Mouse (Mus musculus): ENCODE measurements around the gene Ssr2. TPM values are rescaled to one million over a fixed set of nuclear protein-coding genes. Genes with fewer than 3 reads are reported as not detected.

Ssr2 gene
- polyA plus RNA-seq, 1 experiment from 2014 or later, result 135 TPM

GRCm38 (mm10) chr3:88623346-88624135, 47.9 kb downstream of the Ssr2 start:
- peaks cover 21% of the 10 kb centered on the region; the same call in 1 of the 2 replicates for H3K36me3 ChIP-seq (replicated peaks)
- peak overlapping the region; percentile 98 for H3K27ac ChIP-seq
- WGBS, result 3% methylated on average over 15 of the region's 15 CpGs
- peak overlapping the region; percentile 91 for H3K4me2 ChIP-seq
- ATAC-seq (ENCODE audit: low FRiP score), result peak; percentile 5; the same call in 1 of the 2 replicates
- H3K27me3 ChIP-seq, result no peaks in the 10 kb centered on the region
- peak overlapping the region; percentile 99 for H3K9ac ChIP-seq
- peaks cover 50% of the 10 kb centered on the region for H3K4me1 ChIP-seq
- no peaks in the 10 kb centered on the region for H3K9me3 ChIP-seq
- peak overlapping the region; percentile 90 for H3K4me3 ChIP-seq (replicated peaks)

DNA sequence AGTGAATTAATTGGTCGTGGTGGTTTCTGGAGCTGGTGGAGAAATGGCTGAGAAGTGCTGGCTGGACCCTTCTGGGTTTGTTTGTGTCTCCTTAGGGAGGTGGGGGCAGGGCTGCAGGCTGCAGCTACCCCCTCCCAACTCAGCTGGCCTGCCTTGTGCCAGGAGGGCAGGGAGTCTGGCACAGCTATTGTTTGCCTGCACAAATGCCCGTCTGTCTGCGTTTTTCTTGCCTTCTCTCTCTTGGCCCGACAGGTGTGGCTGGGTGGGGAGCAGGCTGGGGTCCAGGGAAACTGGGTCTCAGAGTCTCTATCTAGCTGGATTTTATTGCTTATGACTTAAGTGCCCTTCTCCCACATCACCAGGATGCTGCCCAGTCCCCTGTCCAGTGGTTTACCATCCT, 48.6 kb downstream of the Ssr2 start:
- peak overlapping the region; percentile 99 for H3K9ac ChIP-seq
- peak overlapping the region; percentile 91 for H3K4me2 ChIP-seq
- peaks cover 50% of the 10 kb centered on the region for H3K4me1 ChIP-seq
- H3K27me3 ChIP-seq, result no peaks in the 10 kb centered on the region
- H3K4me3 ChIP-seq (replicated peaks), result peak overlapping the region; percentile 90
- peak overlapping the region; percentile 98 for H3K27ac ChIP-seq
- WGBS, result 20% methylated on average over 4 of the region's 4 CpGs
- no peak for ATAC-seq (ENCODE audit: low FRiP score)
- peaks cover 25% of the 10 kb centered on the region for H3K36me3 ChIP-seq (replicated peaks)
- H3K9me3 ChIP-seq, result no peaks in the 10 kb centered on the region

DNA sequence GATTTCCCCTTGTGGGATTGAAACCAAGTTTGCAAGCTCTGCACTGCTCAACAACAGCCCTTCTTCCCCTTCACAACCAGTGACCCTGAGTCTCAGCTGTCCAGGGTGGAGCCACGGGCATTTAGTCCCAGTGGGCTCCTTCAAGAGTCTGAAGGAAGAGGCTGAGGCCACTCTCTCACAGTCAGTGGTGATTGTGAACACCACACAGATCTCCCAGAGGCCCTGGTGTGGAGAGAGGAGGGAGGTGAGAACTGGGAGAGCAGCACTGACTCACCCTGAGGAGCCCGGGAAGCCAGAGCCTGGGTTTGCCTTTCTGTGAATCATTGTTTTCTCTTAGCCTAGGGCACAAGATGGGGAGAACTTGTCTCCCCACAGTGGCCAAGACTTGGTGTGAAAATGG, 49.3 kb downstream of the Ssr2 start:
- no peaks in the 10 kb centered on the region for H3K9me3 ChIP-seq
- whole genome bisulfite sequencing, result 64% methylated on average over 2 of the region's 2 CpGs
- no peaks in the 10 kb centered on the region for H3K27me3 ChIP-seq
- peaks cover 51% of the 10 kb centered on the region for H3K4me1 ChIP-seq
- peaks cover 31% of the 10 kb centered on the region for H3K36me3 ChIP-seq (replicated peaks)
- peak overlapping the region; percentile 99 for H3K9ac ChIP-seq
- H3K27ac ChIP-seq, result peak overlapping the region; percentile 98
- peak overlapping the region; percentile 90 for H3K4me3 ChIP-seq (replicated peaks)
- H3K4me2 ChIP-seq, result peak overlapping the region; percentile 91
- ATAC-seq (ENCODE audit: low FRiP score), result no peak

DNA sequence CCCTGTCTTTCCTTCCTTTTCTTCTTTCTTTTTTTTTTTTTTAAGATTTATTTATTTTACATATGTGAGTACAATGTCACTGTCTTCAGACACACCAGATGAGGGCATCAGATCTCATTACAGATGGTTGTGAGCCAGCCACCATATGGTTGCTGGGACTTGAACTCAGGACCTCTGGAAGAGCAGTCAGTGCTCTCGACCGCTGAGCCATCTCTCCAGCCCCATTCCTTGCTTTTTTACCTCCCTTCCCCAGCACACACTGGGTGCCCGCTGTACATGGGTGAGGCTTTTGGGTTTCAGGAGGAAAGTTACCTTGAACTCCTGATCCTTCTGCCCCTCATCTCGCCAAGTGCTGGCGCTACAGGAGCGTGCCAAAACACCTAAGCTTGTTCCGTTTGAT, 49.9 kb downstream of the Ssr2 start:
- Histone ChIP-seq H3K27ac (no peak overlapping the region), H3K4me2 (no peak overlapping the region), H3K9me3 (no peaks in the 10 kb centered on the region), H3K36me3 (replicated peaks) (peaks cover 37% of the 10 kb centered on the region), H3K4me3 (replicated peaks) (no peak overlapping the region), H3K27me3 (no peaks in the 10 kb centered on the region), H3K9ac (0 out of 2 replicates have a peak overlapping the region, but pooled peaks have one; percentile 1), H3K4me1 (peaks cover 48% of the 10 kb centered on the region)
- WGBS, result 91% methylated on average over 7 of the region's 7 CpGs
- ATAC-seq (ENCODE audit: low FRiP score), result no peak

GRCm38 (mm10) chr3:88626316-88626715, 50.6 kb downstream of the Ssr2 start:
- no peaks in the 10 kb centered on the region for H3K9me3 ChIP-seq
- H3K27me3 ChIP-seq, result no peaks in the 10 kb centered on the region
- 0 out of 2 replicates have a peak overlapping the region, but pooled peaks have one; percentile 30 for H3K9ac ChIP-seq
- H3K36me3 ChIP-seq (replicated peaks), result peaks cover 45% of the 10 kb centered on the region
- peak overlapping the region; percentile 32; the same call in 1 of the 2 replicates for H3K27ac ChIP-seq
- 83% methylated on average over 7 of the region's 7 CpGs for WGBS
- ATAC-seq (ENCODE audit: low FRiP score), result no peak
- 0 out of 2 replicates have a peak overlapping the region, but pooled peaks have one; percentile 3 for H3K4me3 ChIP-seq (replicated peaks)
- H3K4me1 ChIP-seq, result peaks cover 44% of the 10 kb centered on the region
- 0 out of 2 replicates have a peak overlapping the region, but pooled peaks have one; percentile 8 for H3K4me2 ChIP-seq

DNA sequence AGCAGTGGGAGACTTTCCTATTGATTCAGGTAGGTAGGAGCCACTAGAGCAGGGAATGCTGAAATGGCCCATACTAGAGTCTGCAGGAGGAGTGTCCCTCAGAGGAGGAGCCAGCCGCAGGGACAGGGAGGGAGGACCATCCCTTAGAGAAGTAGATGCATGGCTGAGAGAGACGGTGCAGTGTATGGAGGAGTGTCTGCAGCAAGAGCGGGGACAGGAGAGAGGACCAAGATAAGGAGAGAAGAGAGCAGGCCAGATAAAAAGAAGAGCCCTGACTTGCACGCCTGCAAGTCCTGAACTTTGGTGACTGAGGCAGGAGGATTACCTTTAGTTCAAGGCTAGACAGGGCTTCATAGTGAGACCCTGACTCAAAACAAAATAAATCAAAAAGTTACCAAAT, 51.4 kb downstream of the Ssr2 start:
- ATAC-seq (ENCODE audit: low FRiP score), result no peak
- H3K4me3 ChIP-seq (replicated peaks), result no peak overlapping the region
- no peaks in the 10 kb centered on the region for H3K9me3 ChIP-seq
- WGBS, result 77% methylated on average over 4 of the region's 4 CpGs
- peaks cover 44% of the 10 kb centered on the region for H3K4me1 ChIP-seq
- no peak overlapping the region for H3K27ac ChIP-seq
- no peak overlapping the region; the same call in 1 of the 2 replicates for H3K9ac ChIP-seq
- H3K36me3 ChIP-seq (replicated peaks), result peaks cover 53% of the 10 kb centered on the region
- no peak overlapping the region for H3K4me2 ChIP-seq
- H3K27me3 ChIP-seq, result no peaks in the 10 kb centered on the region

DNA sequence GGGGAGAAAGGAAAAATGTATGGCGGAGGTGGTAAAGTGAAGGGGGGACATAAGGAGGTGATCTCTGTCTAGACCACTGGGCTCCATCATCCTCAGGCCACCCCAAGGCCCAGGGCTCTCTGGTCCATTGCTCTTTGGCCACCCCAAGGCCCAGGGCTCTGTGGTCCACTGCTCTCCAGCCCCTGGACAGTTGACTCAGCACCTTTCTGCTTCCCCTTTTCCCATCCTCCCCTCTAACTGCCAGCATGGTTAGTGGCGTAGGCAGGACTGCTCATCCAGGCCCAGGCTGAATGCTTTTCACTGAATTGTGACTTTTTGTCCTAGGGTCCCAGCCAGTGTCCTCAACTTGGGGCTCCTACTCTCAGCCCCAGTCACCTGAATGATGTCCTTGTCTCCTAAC, 51.9 kb downstream of the Ssr2 start:
- 93% methylated on average over 2 of the region's 2 CpGs for WGBS

DNA sequence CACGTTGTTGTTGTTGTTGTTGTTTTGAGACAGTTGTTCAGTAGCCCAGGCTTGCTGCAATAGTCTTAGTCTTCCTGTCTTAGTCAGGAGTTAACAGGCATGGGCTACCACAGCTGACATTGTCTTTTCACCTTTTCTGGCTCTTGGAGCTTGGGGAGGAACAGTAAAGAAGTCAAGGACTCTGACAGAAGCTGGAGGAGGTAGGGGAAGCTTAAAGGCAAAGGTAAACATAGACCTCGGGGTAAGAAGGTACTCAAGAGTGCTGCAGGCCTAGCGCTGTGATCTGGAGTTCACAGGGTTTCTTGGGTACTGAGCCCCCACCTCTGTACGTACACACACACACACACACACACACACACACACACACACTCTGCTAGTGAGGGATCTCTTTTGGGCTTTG, 53.1 kb downstream of the Ssr2 start:
- peaks cover 40% of the 10 kb centered on the region for H3K4me1 ChIP-seq
- no peak overlapping the region for H3K4me3 ChIP-seq (replicated peaks)
- 81% methylated on average over 4 of the region's 4 CpGs for WGBS
- no peak for ATAC-seq (ENCODE audit: low FRiP score)
- no peak overlapping the region for H3K9ac ChIP-seq
- H3K4me2 ChIP-seq, result no peak overlapping the region
- H3K9me3 ChIP-seq, result no peaks in the 10 kb centered on the region
- H3K27me3 ChIP-seq, result no peaks in the 10 kb centered on the region
- H3K36me3 ChIP-seq (replicated peaks), result peaks cover 70% of the 10 kb centered on the region
- H3K27ac ChIP-seq, result no peak overlapping the region

More for the DNA sequence above, 51.9 kb downstream of the Ssr2 start:
- Histone ChIP-seq H3K4me2 (no peak overlapping the region), H3K36me3 (replicated peaks) (peaks cover 57% of the 10 kb centered on the region), H3K9ac (no peak overlapping the region; the same call in 1 of the 2 replicates), H3K27ac (no peak overlapping the region), H3K9me3 (no peaks in the 10 kb centered on the region), H3K4me3 (replicated peaks) (no peak overlapping the region), H3K27me3 (no peaks in the 10 kb centered on the region), H3K4me1 (peaks cover 44% of the 10 kb centered on the region)
- no peak for ATAC-seq (ENCODE audit: low FRiP score)

DNA sequence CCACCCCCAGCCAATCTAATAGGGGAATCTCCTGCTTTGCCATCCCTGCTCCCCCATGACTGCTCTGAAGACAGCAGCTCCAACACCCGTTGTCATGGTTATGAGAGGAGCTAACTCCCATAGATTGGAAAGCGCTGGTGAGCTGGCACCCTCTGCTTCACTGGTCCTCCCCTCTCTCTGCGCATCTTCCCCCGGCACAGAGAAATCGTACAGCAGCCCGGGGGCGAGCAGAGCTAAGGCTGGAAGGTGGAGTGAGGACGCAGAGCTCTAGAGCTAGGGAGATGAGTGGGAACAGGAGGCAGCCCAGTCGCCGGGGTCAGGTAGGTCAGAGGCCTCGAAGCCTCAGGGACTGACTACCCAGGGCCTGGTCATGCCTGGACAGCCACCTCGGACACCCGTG, 53.6 kb downstream of the Ssr2 start:
- WGBS, result 80% methylated on average over 13 of the region's 13 CpGs
- peaks cover 74% of the 10 kb centered on the region for H3K36me3 ChIP-seq (replicated peaks)
- no peak for ATAC-seq (ENCODE audit: low FRiP score)
- H3K27ac ChIP-seq, result 0 out of 2 replicates have a peak overlapping the region, but pooled peaks have one; percentile 1
- peaks cover 35% of the 10 kb centered on the region for H3K4me1 ChIP-seq
- no peaks in the 10 kb centered on the region for H3K9me3 ChIP-seq
- no peak overlapping the region for H3K4me2 ChIP-seq
- no peak overlapping the region for H3K4me3 ChIP-seq (replicated peaks)
- H3K9ac ChIP-seq, result no peak overlapping the region
- H3K27me3 ChIP-seq, result no peaks in the 10 kb centered on the region

- no peaks in the 10 kb centered on the region for H3K9me3 ChIP-seq
- ATAC-seq (ENCODE audit: low FRiP score), result no peak
- no peak overlapping the region for H3K27ac ChIP-seq
- no peak overlapping the region for H3K4me3 ChIP-seq (replicated peaks)
- H3K4me2 ChIP-seq, result no peak overlapping the region
- no peaks in the 10 kb centered on the region for H3K27me3 ChIP-seq
- peaks cover 27% of the 10 kb centered on the region for H3K4me1 ChIP-seq
- peaks cover 78% of the 10 kb centered on the region for H3K36me3 ChIP-seq (replicated peaks)
- H3K9ac ChIP-seq, result no peak overlapping the region
- 81% methylated on average over 9 of the region's 9 CpGs for WGBS
Observed at GRCm38 (mm10) chr3:88630018-88630417, 54.3 kb downstream of the Ssr2 start.

GRCm38 (mm10) chr3:88630849-88631341, 55.2 kb downstream of the Ssr2 start:
- no peak overlapping the region for H3K27ac ChIP-seq
- ATAC-seq (ENCODE audit: low FRiP score), result no peak
- H3K9me3 ChIP-seq, result no peaks in the 10 kb centered on the region
- H3K4me2 ChIP-seq, result no peak overlapping the region
- no peaks in the 10 kb centered on the region for H3K27me3 ChIP-seq
- H3K4me3 ChIP-seq (replicated peaks), result no peak overlapping the region
- H3K4me1 ChIP-seq, result peaks cover 19% of the 10 kb centered on the region
- no peak overlapping the region for H3K9ac ChIP-seq
- WGBS, result 71% methylated on average over 6 of the region's 6 CpGs
- H3K36me3 ChIP-seq (replicated peaks), result peaks cover 80% of the 10 kb centered on the region

- Histone ChIP-seq H3K4me2 (no peak overlapping the region), H3K36me3 (replicated peaks) (peaks cover 86% of the 10 kb centered on the region), H3K4me1 (peaks cover 8% of the 10 kb centered on the region), H3K27me3 (no peaks in the 10 kb centered on the region), H3K4me3 (replicated peaks) (no peak overlapping the region), H3K9ac (no peak overlapping the region), H3K27ac (no peak overlapping the region), H3K9me3 (no peaks in the 10 kb centered on the region)
- WGBS, result 83% methylated on average over 12 of the region's 12 CpGs
- ATAC-seq (ENCODE audit: low FRiP score), result no peak
Observed at GRCm38 (mm10) chr3:88631921-88632587, 56.4 kb downstream of the Ssr2 start.
